Mouse (Mus musculus) frontal cortex, postnatal 25 days (tissue): Measurements from ENCODE around the gene Gcn1l1.

Source experiments
- DNase-seq, 2 experiments: peaks; one replicate each; pipeline ENCODE4 v3.0.0; 2022; ENCODE audit warnings: low spot score in 2 of 2

Gcn1l1 gene

DNA sequence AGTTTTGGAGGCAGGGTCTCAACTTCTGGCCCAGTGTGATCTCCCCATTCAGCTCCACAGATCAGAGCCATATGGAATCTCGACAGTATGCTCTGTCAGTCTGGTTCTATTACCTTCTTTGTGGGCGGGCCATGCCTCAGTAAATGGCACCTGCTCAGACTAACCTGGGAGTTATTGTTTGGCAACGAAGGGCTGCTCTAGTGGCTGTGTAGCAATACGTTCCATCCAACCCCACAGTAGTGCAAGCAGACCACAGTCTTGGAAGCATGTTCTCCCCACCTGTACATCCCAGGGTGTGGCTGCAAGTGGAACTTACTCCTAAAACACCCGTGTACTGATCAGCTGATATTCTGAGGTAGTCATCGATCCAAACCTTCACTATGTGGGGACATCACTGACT, 91.6 kb downstream of the Gcn1l1 start:
- no peak for DNase-seq

DNA sequence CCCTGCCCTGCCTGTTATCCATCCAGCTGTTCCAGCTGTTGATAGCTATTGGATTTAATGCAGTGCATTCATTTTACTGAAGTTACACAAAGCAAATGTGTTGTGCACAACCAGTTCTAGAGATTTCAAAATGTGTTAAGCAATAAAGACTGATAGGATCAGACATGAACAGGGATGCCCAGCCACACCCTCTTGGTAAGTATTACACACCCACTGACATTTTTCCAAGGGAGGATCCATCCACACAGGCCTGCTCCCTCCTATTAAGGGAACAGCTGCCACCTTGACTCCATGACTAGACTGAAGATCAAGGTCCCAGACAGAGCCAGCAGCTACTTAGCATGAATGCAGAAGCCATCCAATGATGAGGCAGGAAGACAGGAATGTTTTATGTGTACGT, 92.2 kb downstream of the Gcn1l1 start:
- no peak for DNase-seq

DNA sequence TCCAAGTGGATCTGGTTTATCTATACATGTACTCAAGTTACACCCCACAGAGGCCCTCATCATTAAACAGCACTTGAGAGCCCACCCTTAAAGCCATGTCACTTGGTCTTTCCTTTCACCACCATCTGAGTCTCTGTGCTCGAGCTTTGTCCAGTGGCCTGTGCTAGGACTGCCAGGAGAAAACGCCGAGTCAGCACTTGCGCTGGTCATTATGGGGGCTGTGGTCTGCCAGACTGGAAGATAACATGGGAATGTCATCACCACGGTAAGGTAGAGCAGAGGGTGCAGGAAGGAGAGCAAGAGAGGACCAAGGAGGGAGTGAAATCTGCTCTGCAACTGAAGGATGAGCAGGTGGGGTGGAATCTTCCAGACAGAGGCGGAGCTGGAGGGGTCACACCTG, 93.3 kb downstream of the Gcn1l1 start:
- no peak for DNase-seq

DNA sequence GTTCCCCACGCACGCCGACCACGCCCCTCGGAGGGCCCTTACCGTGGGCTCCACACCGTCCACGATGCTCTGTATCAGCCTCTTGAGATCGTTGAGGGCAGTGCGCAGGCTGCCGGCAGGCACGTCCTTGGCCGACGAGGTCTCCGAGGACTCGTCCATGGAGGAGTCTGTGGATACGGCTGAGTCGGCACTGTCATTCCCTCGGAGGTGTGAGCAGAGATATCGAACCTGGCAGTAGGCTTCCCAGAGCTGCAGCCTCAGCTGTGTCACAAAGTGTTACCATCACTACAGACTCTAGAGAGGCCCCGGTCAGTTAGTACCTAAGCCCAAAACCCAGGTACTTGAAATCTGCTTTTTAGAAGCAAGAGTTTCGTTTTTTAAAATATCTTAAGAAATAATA, 97.6 kb downstream of the Gcn1l1 start:
- DNase-seq, result no peak

- no peak for DNase-seq
These were observed 101.5 kb downstream of the Gcn1l1 start for GRCm38 (mm10) chr5:115666366-115667065.

DNA sequence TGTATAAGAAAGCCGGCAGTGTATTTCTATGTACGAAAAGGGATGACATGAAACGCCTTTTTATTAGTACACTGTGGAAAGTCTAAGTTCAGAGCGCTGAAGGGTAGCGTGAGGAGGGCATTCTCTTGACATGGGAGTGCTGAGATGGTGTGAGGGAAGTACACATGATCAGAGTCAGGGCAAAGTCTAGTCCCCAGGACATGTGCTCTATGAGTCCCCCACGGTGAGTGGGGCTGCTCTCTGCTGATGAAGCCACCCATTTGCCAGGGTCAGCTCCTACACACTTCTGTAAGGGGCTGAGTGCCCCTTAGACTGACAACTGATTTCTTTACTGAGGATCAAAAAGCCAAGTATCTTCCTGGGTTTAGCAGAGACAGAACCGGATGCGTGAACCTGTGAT, 102.2 kb downstream of the Gcn1l1 start:
- no peak for DNase-seq

DNA sequence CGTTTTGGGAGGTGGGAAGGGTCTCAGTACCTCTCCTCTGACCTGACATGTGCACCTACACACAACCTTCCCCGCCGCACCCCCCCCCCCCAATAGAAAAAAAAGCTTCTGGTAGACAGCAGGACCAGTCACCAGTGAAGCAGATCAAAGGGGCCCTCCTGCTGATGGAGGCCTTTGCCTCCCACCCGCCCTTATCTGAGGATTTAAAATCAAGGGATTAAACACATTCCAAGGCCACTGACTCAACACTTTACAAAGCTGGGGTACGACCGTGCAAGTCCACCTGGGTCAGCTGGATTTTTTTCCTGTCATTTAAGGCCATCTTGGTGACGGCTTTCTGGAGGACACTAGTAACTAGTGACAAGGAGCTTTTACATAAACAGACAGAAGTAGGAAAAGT, 102.8 kb downstream of the Gcn1l1 start:
- no peak for DNase-seq

GRCm38 (mm10) chr5:115668986-115669385, 103.9 kb downstream of the Gcn1l1 start:
- DNase-seq, result no peak

DNA sequence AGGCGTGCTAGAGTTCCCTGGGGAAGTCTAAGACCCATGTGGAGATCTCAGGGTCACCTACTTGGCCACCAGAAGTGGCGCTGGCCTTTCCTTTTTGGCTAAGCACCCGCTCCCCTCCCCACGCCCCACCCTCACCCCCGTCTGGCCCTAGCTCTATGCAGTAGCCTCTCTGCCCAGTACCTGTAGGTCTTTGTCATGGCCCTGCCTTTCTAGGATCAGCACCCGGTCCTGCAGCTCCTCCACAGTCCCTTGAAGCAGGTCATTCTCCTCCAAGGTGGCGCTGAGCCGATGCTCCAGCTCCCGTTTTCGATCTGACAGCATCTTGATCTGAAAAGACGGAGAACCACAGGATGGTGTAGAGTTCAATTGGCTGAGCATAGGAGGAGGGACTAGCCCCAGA, 104.9 kb downstream of the Gcn1l1 start:
- no peak for DNase-seq

DNA sequence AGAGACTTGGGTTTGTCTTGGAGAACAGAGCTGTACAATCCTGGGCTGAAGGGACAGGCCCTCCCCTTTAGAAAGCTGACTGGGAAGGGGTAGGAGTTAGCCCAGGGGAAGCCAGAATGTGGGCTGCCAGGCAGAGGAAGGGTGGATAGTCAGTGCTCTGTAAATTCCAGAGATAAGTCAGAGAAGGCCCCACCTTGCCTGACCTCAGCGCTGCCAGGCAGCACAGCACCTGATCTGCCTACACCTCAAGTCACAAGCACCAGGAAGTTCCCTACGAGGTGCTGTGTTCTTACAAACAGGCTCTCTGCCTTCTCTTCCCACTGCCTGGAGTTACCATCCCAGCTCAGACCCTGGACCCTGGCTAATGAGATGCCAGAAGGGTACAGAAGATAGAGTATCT, 105.4 kb downstream of the Gcn1l1 start:
- no peak for DNase-seq

GRCm38 (mm10) chr5:115671846-115672245, 106.8 kb downstream of the Gcn1l1 start:
- no peak for DNase-seq
